Mouse (Mus musculus) common myeloid progenitor, adult 5-6 weeks (primary cell): ENCODE results near the gene Poldip3. TPM values are rescaled to one million over a fixed set of nuclear protein-coding genes. Genes with fewer than 3 reads are reported as not detected.

Experiments
- ATAC-seq: replicated peaks from 2 replicates; pipeline ENCODE4 v1.8.0; 2016; ENCODE audit warnings: low read depth, mild to moderate bottlenecking, moderate TSS enrichment, inconsistent platforms; ENCODE audit not compliant: poor library complexity, severe bottlenecking
- total RNA-seq: library from RNA; stranded (forward); fragments of 200-1000, 187-1606 nt; gene quantifications from 2 replicates; pipeline ENCODE4 v1.2.3, GENCODE M21; 2017

Gene Poldip3
- total RNA-seq, 1 experiment from 2014 or later = 94.4 TPM

DNA sequence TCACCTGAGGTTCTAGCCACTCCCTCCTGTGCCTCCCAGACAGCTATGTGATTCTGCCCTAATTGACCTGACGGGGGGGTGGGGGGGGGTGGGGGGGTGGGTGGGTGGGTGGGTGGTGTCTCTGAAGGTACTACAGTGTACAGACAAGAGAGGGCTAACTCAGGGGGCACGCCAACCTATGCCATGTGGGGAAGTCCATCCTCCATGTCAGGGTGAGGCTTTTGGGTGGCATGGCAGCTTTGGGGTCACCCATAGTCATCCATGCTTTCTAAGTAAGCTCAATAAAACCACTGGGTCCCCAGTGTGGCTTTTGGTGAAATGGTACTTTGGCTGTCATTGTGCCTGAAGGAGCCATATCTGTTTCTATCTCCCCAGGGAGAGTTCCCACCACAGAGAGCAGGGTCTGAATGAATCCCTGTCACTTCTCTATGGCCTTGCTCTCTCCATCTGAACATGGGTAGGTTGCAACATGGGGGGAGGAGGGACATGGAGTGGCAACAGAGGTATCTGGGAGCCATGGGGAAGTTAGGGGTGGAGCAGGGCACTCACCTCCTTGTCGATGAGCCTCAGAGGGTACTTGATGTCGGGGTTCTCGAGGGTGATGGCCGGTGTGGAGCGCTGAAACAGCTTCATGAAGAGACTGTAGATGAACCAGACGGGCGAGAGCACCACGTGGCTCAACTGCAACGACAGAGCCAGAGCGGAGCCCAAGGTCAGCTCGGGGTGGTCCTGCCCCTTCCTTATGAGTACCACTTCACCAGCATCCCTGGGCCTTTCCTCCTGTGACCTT lies 16.5 kb upstream of the Poldip3 start:
- no peak for ATAC-seq

DNA sequence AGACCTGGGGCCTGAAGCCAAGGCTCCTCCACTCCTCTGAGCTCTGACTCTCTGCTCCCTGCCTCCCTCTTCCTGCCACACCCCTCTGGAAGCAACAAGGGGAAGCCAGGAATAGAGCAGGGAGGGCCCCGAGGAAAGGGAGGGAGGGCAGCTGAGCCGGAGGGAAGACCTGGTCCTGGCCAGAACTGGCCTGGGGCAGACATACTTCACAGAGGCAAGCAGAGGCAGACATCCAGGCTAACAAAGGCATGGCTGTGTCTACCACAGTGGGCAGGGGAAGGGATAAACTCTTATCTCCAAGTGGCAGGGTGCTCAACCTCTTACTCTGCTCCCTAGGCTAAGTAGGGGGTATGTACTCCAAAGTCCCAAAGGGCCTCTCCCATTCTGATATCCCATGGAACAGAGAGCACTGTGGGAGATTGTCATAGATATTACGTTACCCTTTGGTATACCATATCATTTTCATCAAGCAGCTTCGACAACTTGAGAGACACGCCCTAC lies 15.8 kb upstream of the Poldip3 start:
- peak; percentile 49; the same call in 1 of the 2 replicates for ATAC-seq

DNA sequence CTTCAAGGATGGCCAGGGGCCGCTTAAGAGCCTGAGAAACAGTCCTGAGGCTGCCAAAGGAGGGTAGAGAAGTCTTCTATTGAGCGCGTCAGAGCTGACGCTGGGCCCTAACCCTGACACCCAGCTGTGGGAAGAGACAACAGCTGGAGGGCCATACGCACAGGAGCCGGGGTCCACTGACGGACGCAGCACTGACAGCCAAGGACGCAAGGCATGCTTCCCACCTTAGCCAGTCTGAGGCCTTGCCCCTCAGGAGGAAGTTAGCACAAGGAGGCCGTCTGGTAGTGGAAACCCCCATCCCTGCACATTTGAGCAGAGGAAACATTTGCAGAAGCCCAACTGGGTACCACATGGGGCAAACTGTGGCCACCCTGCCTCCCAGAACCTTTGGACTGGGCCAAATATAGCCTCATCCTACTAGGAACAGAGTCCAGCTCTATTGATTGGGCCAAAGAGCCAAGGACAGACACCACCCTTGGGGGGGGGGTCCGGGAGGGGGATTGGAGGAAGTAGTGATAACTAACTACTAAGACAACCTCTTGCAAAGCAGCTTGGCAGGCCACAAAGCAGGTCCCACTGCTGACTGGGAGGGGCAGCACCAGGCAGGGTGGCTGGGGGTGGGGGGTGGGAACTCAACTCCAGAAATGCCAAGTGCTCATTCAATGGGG lies 13.8 kb upstream of the Poldip3 start:
- no peak for ATAC-seq

DNA sequence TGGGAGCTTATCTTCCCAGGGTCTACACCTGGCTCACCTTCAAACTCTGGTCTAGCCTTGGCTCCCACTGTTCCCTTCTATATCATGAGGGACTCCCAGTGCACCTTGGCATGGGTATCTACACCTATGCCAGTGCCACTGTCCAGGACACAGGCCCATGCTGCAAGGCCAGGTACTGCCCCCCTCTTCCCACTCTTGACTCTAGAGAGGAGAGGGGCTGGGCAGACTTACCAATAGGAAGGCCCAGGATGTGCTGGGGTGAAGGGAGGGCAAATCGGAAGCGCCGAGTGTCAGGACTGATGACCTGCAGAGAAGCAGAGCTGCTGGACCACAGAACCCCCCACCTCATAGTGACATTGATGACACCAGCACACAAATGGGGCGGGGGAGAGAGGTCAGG lies 12.8 kb upstream of the Poldip3 start:
- no peak for ATAC-seq

DNA sequence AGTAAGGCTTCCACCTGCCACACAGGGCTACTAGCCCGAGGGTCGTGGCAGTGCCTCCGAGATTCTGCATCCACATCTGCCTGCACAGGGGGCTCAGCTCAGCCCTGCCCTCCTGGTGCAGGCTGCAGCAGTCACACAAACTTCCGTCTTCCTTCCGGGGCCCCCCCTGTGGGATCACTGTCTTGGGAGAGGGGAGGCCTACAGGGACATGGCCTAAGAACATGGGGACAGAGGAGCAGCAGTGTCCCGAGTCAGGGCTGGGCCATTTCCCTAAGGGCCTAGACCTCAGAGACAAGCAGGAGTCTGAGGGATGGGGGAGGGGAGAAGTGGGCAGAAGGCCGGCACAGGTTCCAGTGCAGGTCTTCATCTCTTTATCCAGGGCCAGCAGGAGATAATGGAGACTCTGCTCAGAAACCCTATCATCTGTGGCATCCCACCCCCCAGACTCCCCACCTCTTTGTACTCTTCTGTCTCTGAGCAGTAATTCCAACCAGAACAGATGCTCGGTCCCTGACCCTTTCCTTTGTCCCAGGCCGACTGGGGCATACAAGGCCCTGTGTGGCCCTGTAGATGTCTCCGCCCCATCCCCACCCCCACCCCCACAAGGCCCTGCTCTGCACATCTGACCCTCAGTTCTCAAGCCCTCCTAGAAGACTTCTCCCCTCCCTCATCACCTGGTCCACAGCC lies 12.0 kb upstream of the Poldip3 start:
- no peak for ATAC-seq

DNA sequence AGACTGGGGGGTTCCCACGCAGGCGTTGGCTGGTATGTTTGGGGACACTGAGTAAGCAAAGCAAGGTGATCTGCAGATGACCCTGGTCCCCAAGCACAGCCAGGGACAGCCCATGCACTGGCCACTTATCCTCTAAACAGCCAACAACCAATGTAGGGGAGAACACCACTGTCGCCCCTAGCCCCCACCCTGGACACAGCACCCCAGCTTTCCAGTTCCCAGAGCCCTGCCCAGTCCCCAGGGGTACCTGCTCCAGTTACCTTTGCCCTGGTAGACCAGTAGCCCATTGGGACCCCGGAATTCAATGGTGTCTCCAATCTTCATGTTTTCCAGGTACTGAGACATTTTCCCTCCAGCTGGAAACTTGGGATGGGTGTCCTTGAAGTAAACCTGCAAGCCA lies 11.4 kb upstream of the Poldip3 start:
- ATAC-seq = no peak

DNA sequence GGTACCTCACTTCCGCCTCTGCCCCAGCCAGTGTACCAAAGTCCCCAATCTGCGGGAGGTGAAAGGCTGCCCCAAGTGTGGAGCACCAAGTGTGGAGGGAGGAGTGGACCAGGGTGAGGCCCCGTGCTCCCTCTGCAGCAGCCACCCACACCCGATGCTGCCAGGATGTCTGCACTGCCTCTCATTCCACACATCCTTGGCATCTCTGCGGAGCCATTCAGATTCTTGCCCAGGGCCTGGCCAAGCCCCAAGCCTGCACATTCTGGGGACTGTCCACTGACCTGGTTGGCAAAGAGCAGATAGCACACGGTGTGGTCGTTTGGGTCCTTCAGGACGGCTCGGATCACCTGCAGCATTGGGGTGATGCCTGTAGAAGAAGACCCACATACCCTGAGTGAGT lies 10.6 kb upstream of the Poldip3 start:
- no peak for ATAC-seq

DNA sequence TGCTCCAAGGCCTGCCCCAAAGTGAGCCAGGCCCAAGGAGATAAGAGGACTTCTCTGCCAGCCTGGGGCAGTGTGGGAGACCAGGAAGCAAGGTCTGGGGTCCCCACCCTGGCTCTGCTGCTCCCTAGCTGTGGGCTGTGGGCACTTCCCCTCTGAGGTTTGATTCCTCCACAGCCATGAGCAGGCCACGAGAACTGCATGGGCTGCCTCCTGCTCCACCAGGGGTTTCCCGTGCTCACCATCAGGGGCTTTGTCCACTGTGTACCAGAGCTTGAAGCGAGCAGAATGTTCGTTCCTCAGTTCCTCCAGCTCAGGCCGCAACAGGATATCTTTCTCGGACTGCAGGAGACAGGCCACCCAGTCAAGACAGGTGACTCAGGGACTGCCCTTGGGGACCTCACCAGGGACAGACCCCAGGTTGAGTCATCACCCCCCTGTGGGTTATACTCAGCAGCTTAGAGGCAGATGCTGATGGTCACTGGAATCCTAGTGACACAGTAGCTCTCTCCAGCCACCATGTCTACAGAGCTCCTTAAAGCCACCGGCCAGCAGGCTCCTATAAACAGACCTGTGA lies 9.5 kb upstream of the Poldip3 start:
- peak; percentile 35 for ATAC-seq

DNA sequence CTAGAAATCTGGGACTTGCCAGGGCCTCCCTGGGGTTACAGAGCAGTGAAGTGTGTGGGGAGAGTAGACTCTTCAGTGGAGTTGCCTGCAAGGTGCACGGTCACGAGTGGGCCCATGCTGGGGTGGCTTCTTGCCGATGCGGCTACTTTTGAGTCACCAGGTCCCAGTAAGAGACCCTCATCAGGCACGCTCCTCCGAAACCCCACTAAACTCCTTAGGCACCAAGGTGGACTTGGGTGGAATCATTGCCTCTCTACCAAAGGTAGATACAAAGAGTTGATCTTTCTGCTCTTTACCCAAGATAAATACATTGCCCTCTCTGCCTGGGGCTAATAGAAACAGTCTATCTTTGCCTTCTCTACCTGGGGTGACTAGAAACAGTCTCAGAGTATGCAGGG lies 8.5 kb upstream of the Poldip3 start:
- no peak for ATAC-seq

DNA sequence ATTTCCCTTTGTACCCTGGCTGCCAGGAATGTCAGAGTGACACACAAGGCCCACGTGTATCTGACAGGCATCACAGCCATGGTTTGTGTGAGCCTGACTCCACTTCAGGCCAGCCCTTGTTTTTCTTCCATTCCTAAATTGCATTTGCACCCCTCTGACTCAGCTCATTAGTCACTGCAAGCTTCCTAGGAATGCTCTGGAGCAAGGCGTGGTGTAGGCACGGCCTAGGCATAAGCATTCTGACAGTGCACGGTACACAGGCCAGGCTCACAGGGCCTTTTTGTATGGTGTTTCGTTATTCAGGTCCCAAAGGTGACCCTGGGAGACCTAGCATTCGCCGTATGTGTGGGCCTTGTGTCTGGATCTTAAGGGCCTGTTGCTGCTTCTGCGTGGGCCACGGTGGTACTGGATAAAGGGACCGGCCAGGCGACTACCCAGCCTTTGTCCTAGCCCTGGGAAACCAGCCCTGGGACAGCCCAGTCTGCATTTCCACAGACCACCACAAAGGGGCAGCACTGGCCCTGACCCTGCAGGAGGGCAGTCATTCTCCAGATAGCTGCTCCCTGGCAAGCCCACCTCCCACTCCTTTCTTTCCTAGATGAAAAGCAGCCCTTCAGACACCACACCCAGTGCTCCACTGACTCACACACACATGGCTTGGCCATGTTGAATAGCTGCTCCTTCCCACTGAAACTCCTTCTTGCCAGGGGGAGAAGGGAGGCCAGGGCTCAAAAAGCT lies 7.9 kb upstream of the Poldip3 start:
- ATAC-seq = peak; percentile 55; the same call in 1 of the 2 replicates

DNA sequence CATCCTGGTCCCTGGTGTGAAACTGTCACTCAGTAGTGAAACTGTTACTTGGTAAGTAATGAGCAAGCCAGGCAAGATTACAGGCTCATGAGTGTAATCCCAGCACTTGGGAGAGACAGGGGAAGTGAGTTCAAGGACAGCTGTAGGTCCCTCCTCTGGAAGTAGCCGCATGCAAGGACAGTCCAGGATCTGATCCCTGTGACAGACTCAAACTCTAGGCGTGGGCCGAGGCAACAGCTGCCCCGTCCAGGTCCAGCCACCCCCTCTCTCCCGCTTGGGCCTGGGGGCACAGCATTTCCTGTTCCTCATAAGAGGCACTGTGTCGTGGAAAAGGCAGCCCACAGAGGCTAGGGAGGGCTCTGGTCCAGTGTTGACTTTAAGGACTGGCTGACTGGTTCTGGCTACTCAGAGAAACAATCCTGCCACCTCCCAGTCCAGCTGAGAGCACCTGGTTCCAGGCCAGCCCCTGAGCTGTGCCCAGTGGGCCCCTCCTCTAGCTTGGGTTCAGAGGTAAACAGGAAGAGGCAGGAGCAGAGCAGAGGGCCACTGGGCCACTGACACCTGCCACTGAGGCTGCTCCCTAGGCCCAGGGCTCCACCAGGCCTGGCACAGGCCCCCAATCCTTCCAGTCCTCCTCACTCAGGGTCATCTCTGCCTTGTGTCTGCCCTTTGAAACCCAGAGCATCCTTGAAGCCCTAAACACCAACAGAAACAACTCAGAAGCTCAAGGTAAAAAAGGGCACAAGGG lies 6.7 kb upstream of the Poldip3 start:
- ATAC-seq = no peak

DNA sequence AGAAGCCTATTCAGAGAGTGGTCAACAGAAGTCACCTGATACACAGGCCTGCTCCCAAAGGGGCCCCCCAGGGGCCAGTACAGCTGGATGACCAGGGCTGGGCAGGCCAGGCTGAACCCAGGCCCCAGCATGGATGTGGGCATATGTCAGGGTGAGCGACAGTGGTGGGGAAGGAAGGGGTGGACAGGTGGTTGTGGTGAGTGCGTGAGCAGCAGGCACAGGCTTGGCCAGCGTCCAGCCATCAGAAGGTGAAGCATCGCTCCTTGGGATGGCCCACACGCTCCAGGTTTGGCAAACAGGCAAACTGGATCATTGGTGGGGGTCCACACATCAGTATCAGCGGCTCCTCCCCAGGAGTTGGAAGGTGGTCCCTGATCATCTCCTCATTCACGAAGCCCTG lies 5.1 kb upstream of the Poldip3 start:
- no peak for ATAC-seq

DNA sequence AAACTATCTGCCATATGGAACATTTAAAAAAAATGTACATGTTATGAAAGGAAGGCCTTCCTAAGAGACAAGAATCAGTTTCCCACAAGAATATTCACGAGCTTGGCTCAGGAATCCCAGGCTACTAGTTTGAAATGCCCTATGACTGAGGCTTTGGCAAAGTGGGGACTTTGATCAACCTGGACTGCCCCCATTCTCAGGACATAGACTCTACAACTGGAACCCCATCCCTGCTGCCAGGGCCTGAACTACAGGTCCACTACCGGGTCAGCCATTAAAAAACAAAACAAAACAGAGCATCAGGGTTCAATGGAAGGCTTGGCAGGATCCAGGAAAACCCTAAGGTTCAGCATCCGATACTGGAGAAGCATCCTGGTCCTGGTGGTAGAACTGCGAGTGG lies 1.5 kb upstream of the Poldip3 start:
- no peak for ATAC-seq

DNA sequence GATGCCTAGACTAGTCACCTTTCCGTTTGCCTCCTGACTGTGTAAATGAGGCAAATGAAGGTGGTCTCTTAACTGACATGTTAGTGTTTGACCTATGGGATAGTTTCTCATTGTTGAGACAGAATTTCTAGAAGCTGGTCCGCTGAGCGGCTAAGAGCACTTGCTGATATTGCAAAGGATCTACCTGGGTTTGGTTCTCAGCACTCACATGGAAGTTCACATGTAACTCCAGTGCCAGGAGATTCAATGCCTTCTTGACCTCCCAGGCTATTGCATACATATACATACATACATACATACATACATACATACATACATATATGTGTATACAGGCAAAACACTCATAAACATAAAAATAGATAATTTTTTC lies 874 bp upstream of the Poldip3 start:
- no peak for ATAC-seq

DNA sequence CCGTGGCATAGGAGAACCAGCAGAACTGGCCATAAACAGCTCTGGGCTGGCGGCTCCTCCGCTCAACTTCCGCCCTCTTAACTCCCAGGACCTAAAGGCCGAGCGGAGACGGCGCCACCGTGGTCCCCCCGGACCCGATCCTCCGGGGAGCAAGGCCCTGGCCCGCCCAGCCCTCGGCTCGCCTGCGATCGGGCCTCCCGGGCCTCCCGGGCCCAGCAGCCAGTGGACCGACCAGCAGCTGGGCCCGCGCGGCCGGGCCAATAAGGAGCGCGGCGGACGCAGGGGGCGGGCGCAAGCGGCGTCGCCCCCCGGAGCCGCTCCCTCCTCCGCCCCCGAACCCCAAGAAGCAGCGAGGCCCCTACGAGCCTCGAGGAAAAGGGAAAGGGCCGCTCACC lies 386 bp downstream of the Poldip3 start:
- ATAC-seq = peak; percentile 2; the same call in 1 of the 2 replicates

DNA sequence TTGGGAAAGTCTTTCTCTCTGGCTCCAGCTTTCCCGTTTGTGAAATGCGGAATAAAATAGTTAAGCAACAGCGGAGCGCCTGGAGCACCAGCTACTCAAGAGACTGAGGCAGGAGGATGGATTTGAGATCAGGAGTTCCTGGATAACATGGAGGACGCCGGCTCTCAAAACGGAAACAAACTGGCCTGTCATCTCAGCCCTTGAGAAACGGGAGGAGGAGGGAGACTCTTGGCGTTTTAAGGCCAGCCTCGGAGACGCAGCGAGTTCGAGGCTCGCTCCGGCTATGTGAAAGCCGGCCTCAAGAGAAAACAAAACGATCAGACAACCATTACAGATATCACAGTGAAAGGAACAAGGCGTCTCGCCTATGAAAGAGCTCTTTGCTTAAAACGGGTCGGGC lies 789 bp downstream of the Poldip3 start:
- ATAC-seq = no peak

DNA sequence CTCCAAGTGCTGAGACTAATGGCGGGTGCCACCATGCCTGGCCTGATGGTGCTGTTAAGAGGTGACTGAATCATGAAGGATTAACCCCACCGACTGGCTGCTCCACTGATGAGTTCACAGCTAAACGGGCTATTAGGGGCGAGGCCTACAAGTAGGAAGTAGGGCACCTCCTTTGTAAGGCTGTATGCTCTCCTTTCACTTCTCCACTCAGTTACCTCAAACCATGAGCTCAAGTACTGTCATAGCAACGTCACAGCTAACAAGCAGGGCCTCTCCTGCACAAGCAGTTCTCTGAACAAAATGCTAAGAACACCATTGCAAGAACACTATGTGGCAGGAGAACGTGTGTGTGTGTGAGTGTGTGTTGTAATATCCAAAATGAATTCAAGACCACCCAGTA lies 3.6 kb downstream of the Poldip3 start:
- ATAC-seq = no peak

DNA sequence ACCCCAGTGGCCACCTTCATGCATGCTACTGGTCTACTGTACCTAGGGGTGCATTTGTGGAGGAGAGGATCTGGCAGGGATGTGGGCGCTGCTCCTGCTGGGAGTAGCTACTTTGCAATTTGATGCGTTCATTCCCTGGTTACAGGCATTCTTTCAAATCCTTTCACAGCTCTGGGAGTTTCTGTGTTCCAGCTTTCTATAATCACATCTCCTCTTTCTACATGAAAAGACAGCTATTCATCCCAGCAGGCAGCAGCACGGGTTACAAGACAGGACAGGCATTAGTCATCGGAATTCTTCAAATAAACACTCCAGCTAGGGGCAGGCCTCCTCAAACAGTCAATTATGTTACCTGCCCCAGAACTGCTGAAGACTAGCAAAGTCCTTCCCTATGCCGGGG lies 6.3 kb downstream of the Poldip3 start:
- ATAC-seq = no peak

DNA sequence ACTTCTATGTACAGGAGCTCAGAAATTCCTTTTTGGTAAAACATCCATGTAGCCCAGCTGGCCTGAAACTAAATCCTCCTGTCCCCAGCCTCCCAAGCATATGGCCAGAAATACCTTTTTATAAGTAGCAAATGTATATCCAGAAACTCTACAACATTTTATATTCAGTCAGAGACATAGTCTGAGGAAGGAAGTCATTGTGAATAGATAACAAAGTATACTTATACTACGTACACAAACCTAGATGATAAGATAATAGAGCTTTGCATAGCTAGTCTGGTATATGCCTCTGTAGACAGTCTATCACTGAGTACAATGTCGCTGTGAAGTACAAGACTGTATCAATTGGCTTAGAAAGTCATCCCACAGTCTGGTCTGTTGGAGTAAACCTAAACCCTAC lies 13.5 kb downstream of the Poldip3 start:
- no peak for ATAC-seq
